Mouse (Mus musculus) right cerebral cortex, postnatal 36 days (tissue): ENCODE measurements at regions not wholly inside any gene's neighbourhood (a gene's known extent, or its start where the extent isn't known, plus 50 kb on each side); places are given as distances from the start of the nearest gene placed in this dataset.
"Not testable (repeated sequence)": the region's sequence is repeated elsewhere in the genome, so short reads cannot be mapped to it uniquely, and the experiment has no call there.

Experiments used
- DNase-seq, 2 experiments: peaks; one replicate each; pipeline ENCODE4 v3.0.0; 2022; ENCODE audit warnings: low spot score in 2 of 2, mixed read lengths in 1 of 2

- no peak for DNase-seq
These were observed 198.5 kb downstream of the Fam43a start for GRCm38 (mm10) chr16:30797973-30798471.

GRCm38 (mm10) chr16:30798536-30798935, 199.0 kb downstream of the Fam43a start:
- no peak for DNase-seq

GRCm38 (mm10) chr16:30799699-30800483, 200.4 kb downstream of the Fam43a start:
- DNase-seq = no peak

- no peak for DNase-seq
These were observed 204.5 kb downstream of the Fam43a start for GRCm38 (mm10) chr16:30804018-30804417.

- not testable (repeated sequence) for DNase-seq
These were observed 206.7 kb downstream of the Fam43a start for GRCm38 (mm10) chr16:30806206-30806605.

GRCm38 (mm10) chr16:30818541-30819120, 219.1 kb downstream of the Fam43a start:
- no peak for DNase-seq

- DNase-seq = no peak
These were observed 219.8 kb downstream of the Fam43a start for GRCm38 (mm10) chr16:30819342-30819741.

GRCm38 (mm10) chr16:30820234-30820633, 220.7 kb downstream of the Fam43a start:
- no peak for DNase-seq

- no peak for DNase-seq
These were observed 221.2 kb downstream of the Fam43a start for GRCm38 (mm10) chr16:30820761-30821160.

- DNase-seq = no peak
These were observed 221.8 kb downstream of the Fam43a start for GRCm38 (mm10) chr16:30821191-30821910.

- DNase-seq = no peak
These were observed 222.5 kb downstream of the Fam43a start for GRCm38 (mm10) chr16:30821911-30822578.

GRCm38 (mm10) chr16:30826128-30826527, 226.6 kb downstream of the Fam43a start:
- peak; percentile 30 to 37 for DNase-seq

- no peak for DNase-seq
These were observed 228.5 kb downstream of the Fam43a start for GRCm38 (mm10) chr16:30827901-30828608.

- DNase-seq = no peak
These were observed 235.0 kb downstream of the Fam43a start for GRCm38 (mm10) chr16:30834561-30834960.

GRCm38 (mm10) chr16:30835678-30836077, 236.2 kb downstream of the Fam43a start:
- DNase-seq = no peak

GRCm38 (mm10) chr16:30842831-30843230, 238.4 kb downstream of the Xxylt1 start:
- no peak for DNase-seq

- DNase-seq = no peak
These were observed 228.6 kb downstream of the Xxylt1 start for GRCm38 (mm10) chr16:30852595-30852994.

GRCm38 (mm10) chr16:30854716-30855115, 226.5 kb downstream of the Xxylt1 start:
- DNase-seq = no peak

GRCm38 (mm10) chr16:30857656-30858055, 223.6 kb downstream of the Xxylt1 start:
- DNase-seq = no peak

- no peak for DNase-seq
These were observed 211.9 kb downstream of the Xxylt1 start for GRCm38 (mm10) chr16:30869136-30869909.
